Comparison of ENCODE assay signal across 20 mouse cellular contexts in the genomic region with DNA sequence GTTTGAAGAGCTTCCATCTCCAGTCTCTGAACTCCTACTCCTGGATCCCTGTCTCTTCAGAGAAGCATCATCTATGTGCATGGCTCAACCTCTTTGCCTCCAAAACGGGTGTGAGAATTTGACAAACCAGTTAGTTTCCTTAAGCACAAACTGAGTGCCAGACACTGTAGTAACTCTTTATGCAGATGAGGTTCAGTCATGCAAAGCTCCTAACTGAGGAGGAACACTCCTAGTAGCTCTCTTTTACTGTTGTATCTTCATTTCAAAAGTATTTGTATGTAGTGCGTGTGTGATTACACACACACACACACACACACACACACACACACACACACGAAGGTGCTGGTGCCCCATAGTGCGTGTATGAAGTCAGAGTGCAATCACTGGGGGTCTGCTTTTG. TPM values are rescaled to one million over a fixed set of nuclear protein-coding genes. Genes with fewer than 3 reads are reported as not detected.
DNase-seq lines count a peak whose midpoint lies in the region; ATAC-seq and TF ChIP-seq lines count a peak whose summit lies in the region.
"Had no signal": no experiment of that assay in that cellular context is flagged by ENCODE, and none has a peak within 500 bp of the region (broad histone marks: within the 10 kb centered on the region; RNA-seq: fewer than 3 reads in every experiment).

No protein-coding gene starts in this region.

- H3K4me1 ChIP-seq in heart, adult 2 months (ENCODE audit: control insufficient read depth, insufficient read depth, low read length): peaks cover 9% of the 10 kb centered on the region
- H3K4me1 ChIP-seq in heart, embryonic 11.5 days (ENCODE audit: control insufficient read depth, insufficient read depth, low read length): no peaks in the 10 kb centered on the region
- peaks cover 3 to 17% of the 10 kb centered on the region in 2 experiments; a peak in 3 of 4 replicates for H3K4me1 ChIP-seq in ES-E14 (ENCODE audit: control insufficient read depth in 2 of 2, insufficient read depth in 2 of 2, low read length in 2 of 2, poor library complexity in 1 of 2)
- 0 out of 2 replicates have a peak, but pooled peaks cover 12% of the 10 kb centered on the region for H3K4me1 ChIP-seq in midbrain, embryonic 15.5 days
- H3K4me1 ChIP-seq: heart, embryonic 12.5 days had no signal

- peak overlapping the region; percentile 33; the same call in 1 of the 2 replicates for H3K27ac ChIP-seq in heart, adult 2 months
- no peak overlapping the region for H3K27ac ChIP-seq in heart, embryonic 11.5 days (ENCODE audit: low read depth, low read length)
- H3K27ac ChIP-seq in ES-E14 (ENCODE audit: insufficient read depth, low read depth, low read length, poor library complexity, severe bottlenecking): peak overlapping the region; percentile 72
- no peak overlapping the region for H3K27ac ChIP-seq in midbrain, embryonic 15.5 days
- H3K27ac ChIP-seq: hindbrain, embryonic 10.5 days; hindbrain, embryonic 14.5 days had no signal

- in situ Hi-C loops in ES-E14 (cut with MboI; ENCODE audit: low sequenced_read_pairs in 2 of 2, unreplicated experiment in 2 of 2): no loop called here

- no peak overlapping the region for H3K9ac ChIP-seq in heart, adult 2 months (ENCODE audit: low read depth, low read length)
- no peak overlapping the region for H3K9ac ChIP-seq in heart, embryonic 11.5 days (ENCODE audit: low read depth, low read length)
- no peak overlapping the region for H3K9ac ChIP-seq in ES-E14 (ENCODE audit: insufficient read depth, low read depth, low read length, poor library complexity, severe bottlenecking)
- H3K9ac ChIP-seq in midbrain, embryonic 15.5 days: no peak overlapping the region
- H3K9ac ChIP-seq: embryonic facial prominence, embryonic 15.5 days; heart, embryonic 12.5 days; hindbrain, embryonic 14.5 days had no signal

- no peak for TF ChIP-seq POLR2A in heart, adult 2 months (IDR thresholded peaks at IDR 0.05; ENCODE audit: insufficient read depth, low read depth, low read length)

- no peak for TF ChIP-seq CTCF in heart, adult 2 months (IDR thresholded peaks at IDR 0.05)

- no peak overlapping the region for H3K4me3 ChIP-seq in heart, adult 2 months
- no peak overlapping the region for H3K4me3 ChIP-seq in heart, embryonic 11.5 days (ENCODE audit: low read depth, low read length)
- H3K4me3 ChIP-seq in ES-E14 (ENCODE audit: insufficient read depth in 1 of 2, low read depth in 1 of 2, low read length in 2 of 2, poor library complexity in 1 of 2, severe bottlenecking in 1 of 2): no peak overlapping the region
- H3K4me3 ChIP-seq in midbrain, embryonic 15.5 days: no peak overlapping the region
- H3K4me3 ChIP-seq: embryonic facial prominence, embryonic 15.5 days; heart, embryonic 12.5 days; hindbrain, embryonic 10.5 days had no signal

- H3K79me2 ChIP-seq in heart, adult 2 months (replicated peaks; ENCODE audit: control insufficient read depth, insufficient read depth, low read length): no peaks in the 10 kb centered on the region

- no peak overlapping the region for H3K4me2 ChIP-seq in heart, embryonic 11.5 days
- no peak overlapping the region for H3K4me2 ChIP-seq in midbrain, embryonic 15.5 days
- H3K4me2 ChIP-seq: embryonic facial prominence, embryonic 15.5 days; heart, embryonic 12.5 days; hindbrain, embryonic 14.5 days had no signal

- intact Hi-C loops in heart, adult 2 months (cut with DNase I): no loop called here

- no peak for DNase-seq in heart, adult 2 months
- peak; percentile 24 for DNase-seq in A20 (ENCODE audit: low read depth, low spot score)
- no peak for DNase-seq in ES-E14 (ENCODE audit: low read depth, low spot score)
- no peak for DNase-seq in retina, postnatal 1 day
- DNase-seq: adrenal gland, postnatal 10 days; cerebellum, adult 18-20 months; cerebellum, adult 9-11 months; cerebellum, postnatal 36 days; embryo, embryonic 11 days; gastrocnemius, postnatal 10 days; heart, adult 18-20 months had no signal

- TF ChIP-seq EP300 in heart, adult 2 months (IDR thresholded peaks at IDR 0.05; ENCODE audit: insufficient read depth, low read depth, low read length): no peak

- H3K27me3 ChIP-seq in heart, adult 2 months (ENCODE audit: control insufficient read depth, insufficient read depth, low read length): no peaks in the 10 kb centered on the region
- H3K27me3 ChIP-seq in heart, embryonic 11.5 days (ENCODE audit: control insufficient read depth, insufficient read depth, low read length): no peaks in the 10 kb centered on the region
- 0 out of 2 replicates have a peak, but pooled peaks cover 5% of the 10 kb centered on the region for H3K27me3 ChIP-seq in midbrain, embryonic 15.5 days (replicated peaks)
- H3K27me3 ChIP-seq: embryonic facial prominence, embryonic 15.5 days; heart, embryonic 12.5 days had no signal

- ATAC-seq in heart, embryonic 11.5 days (replicated peaks; ENCODE audit: insufficient number of reproducible peaks, low FRiP score, low TSS enrichment): no peak
- ATAC-seq in neutrophil, adult 5-6 weeks (ENCODE audit: extremely low read depth, insufficient number of reproducible peaks, low FRiP score, poor library complexity, severe bottlenecking): peak; percentile 53; the same call in 1 of the 2 replicates
- no peak for ATAC-seq in midbrain, embryonic 15.5 days (replicated peaks)
- ATAC-seq: forebrain, embryonic 16.5 days had no signal

- no peaks in the 10 kb centered on the region for H3K9me3 ChIP-seq in heart, embryonic 11.5 days (replicated peaks; ENCODE audit: control insufficient read depth, low read length)
- no peaks in the 10 kb centered on the region for H3K9me3 ChIP-seq in ES-E14 (ENCODE audit: control insufficient read depth, insufficient read depth, low read depth, low read length)
- H3K9me3 ChIP-seq in midbrain, embryonic 15.5 days: no peaks in the 10 kb centered on the region
- H3K9me3 ChIP-seq: embryonic facial prominence, embryonic 15.5 days; heart, embryonic 12.5 days; hindbrain, embryonic 10.5 days had no signal

- 70% methylated on average over 4 of the region's 4 CpGs for WGBS in heart, adult 2 months
- 77% methylated on average over 4 of the region's 4 CpGs for WGBS in heart, embryonic 11.5 days (ENCODE audit: insufficient replicate concordance)
- WGBS in midbrain, embryonic 15.5 days: 78% methylated on average over 4 of the region's 4 CpGs

- H3K36me3 ChIP-seq in heart, adult 2 months (ENCODE audit: control insufficient read depth, insufficient read depth, low read length): peaks cover 11% of the 10 kb centered on the region
- H3K36me3 ChIP-seq in heart, embryonic 11.5 days (ENCODE audit: control insufficient read depth, insufficient read depth, low read length): no peaks in the 10 kb centered on the region
- no peaks in the 10 kb centered on the region for H3K36me3 ChIP-seq in ES-E14 (ENCODE audit: control insufficient read depth, insufficient read depth, low read length, poor library complexity, severe bottlenecking)
- peaks cover 5% of the 10 kb centered on the region; the same call in 1 of the 2 replicates for H3K36me3 ChIP-seq in midbrain, embryonic 15.5 days (replicated peaks)
- H3K36me3 ChIP-seq: heart, embryonic 12.5 days had no signal

TF ChIP-seq in ES-E14, 5 proteins besides CTCF, POLR2A, EP300 and RAD21:
- TF ChIP-seq ZC3H11A (IDR thresholded peaks at IDR 0.05; ENCODE audit: borderline replicate concordance, low read depth, low read length) (no peak), MAFK (IDR thresholded peaks at IDR 0.05; ENCODE audit: insufficient read depth, low read depth, low read length) (no peak), ZNF384 (IDR thresholded peaks at IDR 0.05; ENCODE audit: low read depth, low read length) (no peak), CHD2 (IDR thresholded peaks at IDR 0.05; ENCODE audit: low read depth, low read length) (no peak), HCFC1 (IDR thresholded peaks at IDR 0.05; ENCODE audit: borderline replicate concordance, insufficient read depth, low read length) (no peak)

RNA-seq across cellular contexts. Expression of gene Nrp2, which starts 32.8 kb away (rescaled TPM):
- total RNA-seq in heart, adult 2 months (2021): 10 to 100 TPM; 20.7 to 29.6 TPM
- polyA plus RNA-seq in heart, adult 2 months (2012; rRNA removed): 15.6 and 24.2 TPM in 2 replicates
- polyA plus RNA-seq in heart, embryonic 11.5 days (2014; fragmentation: Nextera tagmentation; extraction: Ambion mirVana): 5.5 and 5.8 TPM in 2 replicates
- 14.4 and 19.0 TPM in 2 replicates for total RNA-seq in ES-E14 (2012; rRNA removed)
- 1.6 TPM in 2 replicates for total RNA-seq in neutrophil, adult 5-6 weeks (2017)
- polyA plus RNA-seq in midbrain, embryonic 15.5 days (2015; fragmentation: Nextera tagmentation; extraction: Ambion mirVana): 24.0 and 25.5 TPM in 2 replicates
- total RNA-seq: MEL had no signal

Comparison
In these comparisons a context has a peak if more than half of its experiments do, and no peak if none do; other contexts are left out.
1. H3K27ac ChIP-seq: peak in heart, adult 2 months (single experiment) and ES-E14 (single experiment); none in heart, embryonic 11.5 days (single experiment) and midbrain, embryonic 15.5 days (single experiment).